Comparison of ENCODE assay signal across 8 mouse cellular contexts in genomic region chrX:161908652-161909403, GRCm38 (mm10).
A peak's percentile ranks its signal among the peaks of the same experiment; 100 is the strongest.
DNase-seq lines count a peak whose midpoint lies in the region; ATAC-seq and TF ChIP-seq lines count a peak whose summit lies in the region.

No protein-coding gene starts in this region.

- no peaks in the 10 kb centered on the region for H3K36me3 ChIP-seq in heart, embryonic 12.5 days
- no peaks in the 10 kb centered on the region for H3K36me3 ChIP-seq in forebrain, postnatal 0 days (ENCODE audit: insufficient read depth)
- H3K36me3 ChIP-seq in midbrain, embryonic 13.5 days: no peaks in the 10 kb centered on the region

- H3K9me3 ChIP-seq in heart, embryonic 12.5 days (replicated peaks): no peaks in the 10 kb centered on the region
- H3K9me3 ChIP-seq in forebrain, postnatal 0 days (ENCODE audit: low read length): no peaks in the 10 kb centered on the region
- H3K9me3 ChIP-seq in midbrain, embryonic 13.5 days: no peaks in the 10 kb centered on the region

- peak overlapping the region; percentile 43; the same call in 1 of the 2 replicates for H3K9ac ChIP-seq in heart, embryonic 12.5 days
- peak overlapping the region; percentile 52 for H3K9ac ChIP-seq in forebrain, postnatal 0 days
- H3K9ac ChIP-seq in midbrain, embryonic 13.5 days (replicated peaks): peak overlapping the region; percentile 64

- peaks cover 42% of the 10 kb centered on the region for H3K27me3 ChIP-seq in heart, embryonic 12.5 days (replicated peaks)
- H3K27me3 ChIP-seq in forebrain, postnatal 0 days (ENCODE audit: insufficient read depth, low read length): no peaks in the 10 kb centered on the region; the same call in 1 of the 2 replicates
- H3K27me3 ChIP-seq in midbrain, embryonic 13.5 days: peaks cover 80% of the 10 kb centered on the region

- H3K27ac ChIP-seq in heart, embryonic 12.5 days (ENCODE audit: poor library complexity, severe bottlenecking): no peak overlapping the region
- peak overlapping the region; percentile 71 for H3K27ac ChIP-seq in forebrain, postnatal 0 days (ENCODE audit: low read depth, low read length)
- peak overlapping the region; percentile 74 for H3K27ac ChIP-seq in midbrain, embryonic 13.5 days

- peak overlapping the region; percentile 97 for H3K4me2 ChIP-seq in heart, embryonic 12.5 days
- H3K4me2 ChIP-seq in forebrain, postnatal 0 days (ENCODE audit: low read depth): peak overlapping the region; percentile 72
- H3K4me2 ChIP-seq in midbrain, embryonic 13.5 days (replicated peaks): peak overlapping the region; percentile 71

- no peak for DNase-seq in heart, adult 8-10 months (ENCODE audit: low spot score)
- peak; percentile 37 for DNase-seq in brain, adult 2 months (ENCODE audit: low read depth, low spot score)
- peak; percentile 53 for DNase-seq in forebrain, postnatal 0 days
- DNase-seq in kidney, postnatal 14 days: peak; percentile 7
- no peak for DNase-seq in thymus, postnatal 14 days

- H3K4me3 ChIP-seq in heart, embryonic 12.5 days: peak overlapping the region; percentile 57
- H3K4me3 ChIP-seq in forebrain, postnatal 0 days (ENCODE audit: low read depth, low read length): peak overlapping the region; percentile 45
- H3K4me3 ChIP-seq in midbrain, embryonic 13.5 days (replicated peaks): peak overlapping the region; percentile 50

- WGBS in heart, embryonic 12.5 days: 17% methylated on average over 48 of the region's 48 CpGs
- WGBS in forebrain, postnatal 0 days: 32% methylated on average over 48 of the region's 48 CpGs
- WGBS in midbrain, embryonic 13.5 days: 20% methylated on average over 48 of the region's 48 CpGs

- no peak; the same call in none of the 2 replicates for TF ChIP-seq CTCF in forebrain, postnatal 0 days (IDR thresholded peaks at IDR 0.05; ENCODE audit: low read depth)

- H3K4me1 ChIP-seq in heart, embryonic 12.5 days (replicated peaks): peaks cover 10% of the 10 kb centered on the region
- no peaks in the 10 kb centered on the region for H3K4me1 ChIP-seq in forebrain, postnatal 0 days (ENCODE audit: insufficient read depth)
- H3K4me1 ChIP-seq in midbrain, embryonic 13.5 days (replicated peaks): 0 out of 2 replicates have a peak, but pooled peaks cover 14% of the 10 kb centered on the region

- ATAC-seq in heart, embryonic 12.5 days (ENCODE audit: insufficient number of reproducible peaks, low FRiP score): peak; percentile 64
- peak; percentile 82 for ATAC-seq in forebrain, postnatal 0 days
- peak; percentile 85 for ATAC-seq in midbrain, embryonic 13.5 days
- no peak for ATAC-seq in erythroblast, adult 5-6 weeks (replicated peaks; ENCODE audit: low FRiP score, poor library complexity, severe bottlenecking)

Comparison
In these comparisons a context has a peak if more than half of its experiments do, and no peak if none do; other contexts are left out.
1. DNase-seq: peak in brain, adult 2 months (single experiment), forebrain, postnatal 0 days (single experiment) and kidney, postnatal 14 days (single experiment); none in heart, adult 8-10 months (single experiment) and thymus, postnatal 14 days (single experiment).
2. Peak in every context shown above with its lines, with median percentiles within 50 percentile points of each other: H3K4me2 ChIP-seq, H3K4me3 ChIP-seq and H3K9ac ChIP-seq.